ENCODE assay signal across 8 mouse cellular contexts in genomic region chr12:98734880-98735801, GRCm38 (mm10). TPM values are rescaled to one million over a fixed set of nuclear protein-coding genes. Genes with fewer than 3 reads are reported as not detected.
DNase-seq lines count a peak whose midpoint lies in the region; ATAC-seq lines count a peak whose summit lies in the region.

No protein-coding gene starts in this region.

- H3K27ac ChIP-seq in heart, embryonic 15.5 days: peak overlapping the region; percentile 65
- 0 out of 2 replicates have a peak overlapping the region, but pooled peaks have one; percentile 20 for H3K27ac ChIP-seq in hindbrain, embryonic 13.5 days
- peak overlapping the region; percentile 10; the same call in 1 of the 2 replicates for H3K27ac ChIP-seq in midbrain, embryonic 13.5 days

- H3K27me3 ChIP-seq in heart, embryonic 15.5 days: no peaks in the 10 kb centered on the region
- peaks cover 36% of the 10 kb centered on the region for H3K27me3 ChIP-seq in hindbrain, embryonic 13.5 days
- peaks cover 13% of the 10 kb centered on the region for H3K27me3 ChIP-seq in midbrain, embryonic 13.5 days

- no peak for ATAC-seq in heart, embryonic 15.5 days (replicated peaks; ENCODE audit: insufficient number of reproducible peaks, insufficient read depth, low FRiP score, low read depth)
- peak; percentile 44 for ATAC-seq in hindbrain, embryonic 13.5 days (ENCODE audit: low FRiP score)
- ATAC-seq in midbrain, embryonic 13.5 days: peak; percentile 53

- H3K9ac ChIP-seq in heart, embryonic 15.5 days: peak overlapping the region; percentile 78
- H3K9ac ChIP-seq in hindbrain, embryonic 13.5 days: peak overlapping the region; percentile 78
- H3K9ac ChIP-seq in midbrain, embryonic 13.5 days (replicated peaks): peak overlapping the region; percentile 72

- peak overlapping the region; percentile 85 for H3K4me2 ChIP-seq in heart, embryonic 15.5 days
- peak overlapping the region; percentile 71 for H3K4me2 ChIP-seq in hindbrain, embryonic 13.5 days
- peak overlapping the region; percentile 78 for H3K4me2 ChIP-seq in midbrain, embryonic 13.5 days (replicated peaks)

- no peak for DNase-seq in heart, postnatal 14 days
- peak; percentile 26 for DNase-seq in NIH3T3 (ENCODE audit: low read depth)
- DNase-seq in B cell, adult 2 months: no peak
- DNase-seq in right cerebral cortex, postnatal 4 days: no peak
- DNase-seq in urinary bladder, postnatal 14 days (ENCODE audit: low spot score): no peak

- peak overlapping the region; percentile 84 for H3K4me3 ChIP-seq in heart, embryonic 15.5 days
- peak overlapping the region; percentile 59 for H3K4me3 ChIP-seq in hindbrain, embryonic 13.5 days
- peak overlapping the region; percentile 59 for H3K4me3 ChIP-seq in midbrain, embryonic 13.5 days (replicated peaks)

- no peaks in the 10 kb centered on the region for H3K9me3 ChIP-seq in heart, embryonic 15.5 days (replicated peaks)
- no peaks in the 10 kb centered on the region for H3K9me3 ChIP-seq in hindbrain, embryonic 13.5 days
- H3K9me3 ChIP-seq in midbrain, embryonic 13.5 days: no peaks in the 10 kb centered on the region

- no peaks in the 10 kb centered on the region for H3K36me3 ChIP-seq in heart, embryonic 15.5 days
- H3K36me3 ChIP-seq in hindbrain, embryonic 13.5 days: no peaks in the 10 kb centered on the region
- H3K36me3 ChIP-seq in midbrain, embryonic 13.5 days: no peaks in the 10 kb centered on the region

- WGBS in heart, embryonic 15.5 days: 11% methylated on average over 22 of the region's 22 CpGs
- WGBS in hindbrain, embryonic 13.5 days: 10% methylated on average over 22 of the region's 22 CpGs
- 9% methylated on average over 22 of the region's 22 CpGs for WGBS in midbrain, embryonic 13.5 days

- intact Hi-C loops in heart, postnatal 14 days (cut with DNase I): no loop called here

- H3K4me1 ChIP-seq in heart, embryonic 15.5 days (replicated peaks): peaks cover 30% of the 10 kb centered on the region
- peaks cover 40% of the 10 kb centered on the region for H3K4me1 ChIP-seq in hindbrain, embryonic 13.5 days (replicated peaks)
- peaks cover 41% of the 10 kb centered on the region for H3K4me1 ChIP-seq in midbrain, embryonic 13.5 days (replicated peaks)

RNA-seq across cellular contexts. Expression of gene Ptpn21, which starts 2.1 kb away (rescaled TPM):
- 8.3 and 9.9 TPM in 2 replicates for polyA plus RNA-seq in heart, embryonic 15.5 days (2015; fragmentation: Nextera tagmentation; extraction: Ambion mirVana)
- total RNA-seq in heart, postnatal 14 days (2021): 10 to 100 TPM; 21.6 to 22.5 TPM
- polyA plus RNA-seq in hindbrain, embryonic 13.5 days (2015; fragmentation: Nextera tagmentation; extraction: Ambion mirVana): 4.3 and 4.7 TPM in 2 replicates
- polyA plus RNA-seq in midbrain, embryonic 13.5 days (2015; fragmentation: Nextera tagmentation; extraction: Ambion mirVana): 5.7 and 6.9 TPM in 2 replicates

RNA-seq across cellular contexts. Expression of gene Zc3h14, which starts 11.6 kb away (rescaled TPM):
- 85.7 and 86.7 TPM in 2 replicates for polyA plus RNA-seq in heart, embryonic 15.5 days (2015; fragmentation: Nextera tagmentation; extraction: Ambion mirVana)
- 10 to 100 TPM; 60.3 to 64.3 TPM for total RNA-seq in heart, postnatal 14 days (2021)
- 112 and 118 TPM in 2 replicates for polyA plus RNA-seq in hindbrain, embryonic 13.5 days (2015; fragmentation: Nextera tagmentation; extraction: Ambion mirVana)
- polyA plus RNA-seq in midbrain, embryonic 13.5 days (2015; fragmentation: Nextera tagmentation; extraction: Ambion mirVana): 116 and 124 TPM in 2 replicates

Comparison
In these comparisons a context has a peak if more than half of its experiments do, and no peak if none do; other contexts are left out.
1. H3K27ac ChIP-seq: peak in every context shown above with its lines; median percentile 65 in heart, embryonic 15.5 days; 20 in hindbrain, embryonic 13.5 days; 10 in midbrain, embryonic 13.5 days.